Mouse (Mus musculus) heart, adult 2 months (tissue): ENCODE data around the gene Nipa1. TPM values are rescaled to one million over a fixed set of nuclear protein-coding genes. Genes with fewer than 3 reads are reported as not detected.

Source experiments
- DNase-seq, 2 experiments: peaks; one replicate each; pipeline ENCODE4 v3.0.0; 2021
- H3K27ac ChIP-seq: fragments of 200-600 bp; 2 replicates; pipeline ENCODE4 v1.8.1; 2022
- H3K27me3 ChIP-seq: fragments of 200-500 bp; 2 replicates; pipeline ENCODE4 v1.6.1; 2012; ENCODE audit warnings: mild to moderate bottlenecking, low read length, inconsistent platforms, mixed read lengths; ENCODE audit not compliant: control insufficient read depth, insufficient read depth
- H3K36me3 ChIP-seq: fragments of 200-500 bp; 2 replicates; pipeline ENCODE4 v1.6.1; 2012; ENCODE audit warnings: low read length, inconsistent platforms; ENCODE audit not compliant: control insufficient read depth, insufficient read depth
- H3K4me1 ChIP-seq: fragments of 200-500 bp; 2 replicates; pipeline ENCODE4 v1.6.1; 2011; ENCODE audit warnings: low read length; ENCODE audit not compliant: control insufficient read depth, insufficient read depth
- H3K4me3 ChIP-seq: fragments of 200-600 bp; 2 replicates; pipeline ENCODE4 v1.8.1; 2022
- H3K79me2 ChIP-seq: fragments of 200-500 bp; replicated peaks from 2 replicates; pipeline ENCODE4 v1.6.1; 2012; ENCODE audit warnings: mild to moderate bottlenecking, inconsistent platforms, low read length, moderate library complexity, mixed read lengths; ENCODE audit not compliant: control insufficient read depth, insufficient read depth
- H3K9ac ChIP-seq: fragments of 200-500 bp; 2 replicates; pipeline ENCODE4 v1.6.1; 2012; ENCODE audit warnings: low read depth, mild to moderate bottlenecking, control low read depth, inconsistent platforms, low read length, mixed read lengths
- CTCF ChIP-seq: fragments of 200-600 bp; IDR thresholded peaks from 2 replicates; pipeline ENCODE4 v1.8.1; 2022; ENCODE audit warnings: antibody characterized with exemption, mild to moderate bottlenecking, moderate library complexity
- EP300 ChIP-seq: fragments of 200-500 bp; IDR thresholded peaks from 2 replicates; pipeline ENCODE4 v1.6.1; 2011; ENCODE audit warnings: low read depth, low read length, control low read depth; ENCODE audit not compliant: insufficient read depth
- POLR2A ChIP-seq: fragments of 200-500 bp; IDR thresholded peaks from 2 replicates; pipeline ENCODE4 v1.6.1; 2011; ENCODE audit warnings: mild to moderate bottlenecking, low read depth, low read length, control low read depth; ENCODE audit not compliant: insufficient read depth
- WGBS: fragments of 180-500 bp; shearing (Covaris S2); methylation state at CpG from one replicate; pipeline ENCODE4 v1.1.7; 2018; 5-methylcytosine and 5-hydroxymethylcytosine counted together
- intact Hi-C: fragments of 180-260 bp; cut with DNase I; formaldehyde crosslinking; loops from one replicate; pipeline ENCODE4 v1.15.1; 2025
- polyA plus RNA-seq: library from polyadenylated mRNA; depleted of rRNA; stranded (reverse); fragments of >200 nt; gene quantifications from 2 replicates; pipeline ENCODE4 v1.2.3, GENCODE M21; 2012
- total RNA-seq, 2 experiments: library from RNA; stranded (reverse); gene quantifications; 2 replicates each; pipeline ENCODE4 v1.2.3; 2021

Gene Nipa1
- total and polyA plus RNA-seq, 3 experiments = 3.7 to 6.3 (median 5.5) TPM

GRCm38 (mm10) chr7:55991129-55991528, 28.6 kb downstream of the Nipa1 start:
- H3K79me2 ChIP-seq = no peaks in the 10 kb centered on the region
- no peak overlapping the region for H3K4me3 ChIP-seq
- no peaks in the 10 kb centered on the region for H3K27me3 ChIP-seq
- H3K27ac ChIP-seq = no peak overlapping the region
- no peaks in the 10 kb centered on the region; the same call in 1 of the 2 replicates for H3K4me1 ChIP-seq
- 96% methylated on average over 3 of the region's 3 CpGs for WGBS
- DNase-seq = no peak
- TF ChIP-seq POLR2A = no peak
- no peak for TF ChIP-seq CTCF
- intact Hi-C loops = no loop called here
- H3K36me3 ChIP-seq = no peaks in the 10 kb centered on the region
- no peak overlapping the region for H3K9ac ChIP-seq

- H3K79me2 ChIP-seq = no peaks in the 10 kb centered on the region
- WGBS = 25% methylated on average over 13 of the region's 13 CpGs
- no peaks in the 10 kb centered on the region; the same call in 1 of the 2 replicates for H3K4me1 ChIP-seq
- H3K27me3 ChIP-seq = no peaks in the 10 kb centered on the region
- peak; percentile 63 to 75 for DNase-seq
- intact Hi-C loops = loop anchor here (2.0 kb wide), 1 partner anchor 56 kb away; no protein-coding TSS in a partner anchor
- TF ChIP-seq CTCF = peak; percentile 85
- TF ChIP-seq EP300 = 0 out of 2 replicates have a peak, but pooled peaks have one; percentile 22
- no peak for TF ChIP-seq POLR2A
- no peaks in the 10 kb centered on the region for H3K36me3 ChIP-seq
- H3K9ac ChIP-seq = no peak overlapping the region
- no peak overlapping the region for H3K27ac ChIP-seq
- no peak overlapping the region for H3K4me3 ChIP-seq
Observed at GRCm38 (mm10) chr7:55986526-55987214, 33.1 kb downstream of the Nipa1 start.

- no peak overlapping the region for H3K27ac ChIP-seq
- H3K9ac ChIP-seq = no peak overlapping the region
- no peak overlapping the region for H3K4me3 ChIP-seq
- intact Hi-C loops = no loop called here
- no peaks in the 10 kb centered on the region; the same call in 1 of the 2 replicates for H3K4me1 ChIP-seq
- WGBS = 81% methylated on average over 4 of the region's 4 CpGs
- no peaks in the 10 kb centered on the region for H3K27me3 ChIP-seq
- H3K36me3 ChIP-seq = no peaks in the 10 kb centered on the region
- DNase-seq = no peak
- H3K79me2 ChIP-seq = no peaks in the 10 kb centered on the region
- TF ChIP-seq CTCF = no peak
Observed at GRCm38 (mm10) chr7:55984754-55985153, 35.0 kb downstream of the Nipa1 start.

- Histone ChIP-seq H3K4me1 (no peaks in the 10 kb centered on the region; the same call in 1 of the 2 replicates), H3K79me2 (no peaks in the 10 kb centered on the region), H3K4me3 (no peak overlapping the region), H3K27me3 (no peaks in the 10 kb centered on the region), H3K9ac (no peak overlapping the region), H3K27ac (no peak overlapping the region), H3K36me3 (no peaks in the 10 kb centered on the region)
- intact Hi-C loops = no loop called here
- no peak for TF ChIP-seq CTCF
- TF ChIP-seq EP300 = no peak
- TF ChIP-seq POLR2A = no peak
- WGBS = 93% methylated on average over 5 of the region's 5 CpGs
- no peak for DNase-seq
Observed at GRCm38 (mm10) chr7:55983107-55983506, 36.6 kb downstream of the Nipa1 start.

- H3K9ac ChIP-seq = no peak overlapping the region
- no peak for TF ChIP-seq POLR2A
- TF ChIP-seq EP300 = no peak
- no peak for TF ChIP-seq CTCF
- H3K79me2 ChIP-seq = no peaks in the 10 kb centered on the region
- no peaks in the 10 kb centered on the region for H3K36me3 ChIP-seq
- intact Hi-C loops = no loop called here
- no peak overlapping the region for H3K27ac ChIP-seq
- WGBS = 70% methylated on average over 10 of the region's 10 CpGs
- H3K4me1 ChIP-seq = no peaks in the 10 kb centered on the region; the same call in 1 of the 2 replicates
- H3K4me3 ChIP-seq = no peak overlapping the region
- no peaks in the 10 kb centered on the region for H3K27me3 ChIP-seq
- DNase-seq = no peak
Observed at GRCm38 (mm10) chr7:55982010-55982700, 37.6 kb downstream of the Nipa1 start.

GRCm38 (mm10) chr7:55981511-55981910, 38.2 kb downstream of the Nipa1 start:
- H3K79me2 ChIP-seq = no peaks in the 10 kb centered on the region
- intact Hi-C loops = no loop called here

More at GRCm38 (mm10) chr7:55981511-55981910, 38.2 kb downstream of the Nipa1 start:
- no peaks in the 10 kb centered on the region; the same call in 1 of the 2 replicates for H3K4me1 ChIP-seq
- no peak overlapping the region for H3K27ac ChIP-seq
- no peak for DNase-seq
- no peaks in the 10 kb centered on the region for H3K27me3 ChIP-seq
- H3K36me3 ChIP-seq = no peaks in the 10 kb centered on the region
- WGBS = 92% methylated on average over 2 of the region's 2 CpGs
- H3K9ac ChIP-seq = no peak overlapping the region
- H3K4me3 ChIP-seq = no peak overlapping the region
- TF ChIP-seq EP300 (no peak), CTCF (no peak), POLR2A (no peak)
